Mouse (Mus musculus) spleen, postnatal 36 days (tissue): ENCODE results near the gene Dpp3.
"Not testable (repeated sequence)": the region's sequence is repeated elsewhere in the genome, so short reads cannot be mapped to it uniquely, and the experiment has no call there.

Source experiments
- DNase-seq, 2 experiments: peaks; one replicate each; pipeline ENCODE4 v3.0.0; 2022; ENCODE audit warnings: low spot score in 2 of 2, mixed read lengths in 1 of 2

The Dpp3 gene

DNA sequence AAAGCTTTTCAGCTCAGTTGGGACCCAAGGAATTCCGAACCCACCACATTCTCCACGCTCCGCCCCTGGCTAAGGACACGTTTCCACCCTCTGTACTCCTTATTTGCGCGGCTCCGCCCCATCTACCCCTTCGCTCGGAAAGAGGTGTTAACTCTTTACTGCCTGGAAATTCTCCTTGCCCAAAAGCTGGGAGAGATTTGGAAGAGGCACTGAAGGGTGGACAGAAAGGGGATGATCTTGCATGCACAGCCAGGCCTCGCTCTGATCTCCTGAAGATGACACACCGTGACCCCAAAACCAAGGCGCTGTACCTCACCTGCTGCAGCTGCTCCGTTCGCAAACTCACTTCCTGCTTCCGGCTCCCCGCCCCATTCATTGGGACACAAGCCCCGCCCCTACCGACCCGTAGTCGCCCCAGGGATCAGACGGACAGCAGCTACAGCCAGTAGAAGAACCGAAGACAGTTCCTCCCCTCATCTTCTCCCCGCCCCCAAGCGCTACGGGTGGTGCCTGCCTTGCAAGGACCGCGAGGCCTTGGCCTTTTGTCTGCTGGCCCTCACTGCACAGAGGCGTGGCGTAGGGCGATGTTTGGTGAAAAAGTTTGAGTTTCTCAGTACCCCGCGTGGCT, at the start of gene Dpp3:
Dpp3 (minus strand) TSS at position 384 of the 628 bp plus-strand sequence.
- peak; percentile 98 for DNase-seq

GRCm38 (mm10) chr19:4968236-4968635, 40.1 kb upstream of the Dpp3 start:
- no peak for DNase-seq

- peak; percentile 86 to 89 for DNase-seq
Observed at GRCm38 (mm10) chr19:4961928-4962601, 34.0 kb upstream of the Dpp3 start, which contains the start of gene Mrpl11. Mrpl11 (plus strand) TSS chr19:4962147.

- DNase-seq, result not testable (repeated sequence)
Observed at GRCm38 (mm10) chr19:4948641-4949040, 20.6 kb upstream of the Dpp3 start.

GRCm38 (mm10) chr19:4945540-4945939, 17.5 kb upstream of the Dpp3 start:
- no peak for DNase-seq

GRCm38 (mm10) chr19:4943253-4943588, 15.1 kb upstream of the Dpp3 start:
- DNase-seq, result no peak

DNA sequence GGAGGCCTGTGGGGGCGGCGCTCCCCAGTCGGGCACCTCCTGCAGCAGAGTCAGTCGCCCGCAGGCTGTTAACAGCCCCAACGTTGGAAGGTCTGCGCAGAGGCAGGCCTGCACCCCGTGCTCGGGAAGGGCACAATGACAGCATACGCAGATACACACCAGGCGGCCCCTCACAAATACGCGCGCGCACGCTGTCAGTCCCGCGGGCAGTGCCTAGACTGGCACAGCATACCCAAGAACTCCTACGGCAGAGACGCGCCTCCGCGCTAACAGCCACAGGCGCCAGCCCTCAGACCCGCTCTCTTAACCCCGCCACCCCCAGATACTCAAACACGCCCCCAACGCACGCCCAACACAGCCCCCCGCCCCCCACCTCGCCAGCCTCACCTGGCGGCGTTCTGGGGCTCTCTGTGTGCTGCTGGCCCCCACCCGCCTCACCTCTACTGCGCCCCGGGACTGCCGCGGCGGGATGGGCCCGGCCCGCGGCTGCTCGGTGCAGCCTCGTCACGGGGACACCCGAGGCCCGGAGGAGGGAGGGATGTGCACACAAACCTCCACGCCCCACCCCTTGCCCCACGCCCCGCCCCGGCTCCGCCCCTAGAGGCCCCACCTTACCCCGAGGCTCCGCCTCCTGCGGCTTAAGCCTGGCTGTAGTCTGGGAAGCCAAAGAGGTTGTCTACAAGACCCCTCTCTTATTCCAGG, 14.6 kb upstream of the Dpp3 start, which contains the start of gene Peli3:
Peli3 (minus strand) TSS at position 577 of the 702 bp plus-strand sequence.
- peak; percentile 75 to 80 for DNase-seq

GRCm38 (mm10) chr19:4937444-4938310, 9.6 kb upstream of the Dpp3 start:
- no peak for DNase-seq

GRCm38 (mm10) chr19:4936896-4937295, 8.8 kb upstream of the Dpp3 start:
- no peak for DNase-seq

DNA sequence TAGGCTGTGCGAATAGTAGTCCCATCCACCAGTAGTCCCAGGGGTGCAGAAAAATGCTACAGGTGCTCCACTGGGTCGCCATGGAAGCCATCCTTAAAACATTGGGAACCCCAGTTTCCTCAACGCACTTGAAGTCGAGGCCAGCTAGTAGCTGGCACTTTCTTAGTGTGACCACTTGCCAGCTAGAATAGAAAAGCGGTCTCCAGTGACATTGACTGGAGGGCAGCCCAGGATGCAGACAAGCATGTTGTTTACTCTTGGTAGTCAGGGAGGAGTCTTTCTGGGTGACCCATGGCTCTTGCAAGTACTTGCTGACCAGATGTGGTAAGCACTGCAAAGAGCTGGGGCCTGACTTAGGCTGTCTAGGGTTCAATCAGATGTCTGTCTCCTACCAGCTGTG, 694 bp upstream of the Dpp3 start:
- DNase-seq, result no peak

DNA sequence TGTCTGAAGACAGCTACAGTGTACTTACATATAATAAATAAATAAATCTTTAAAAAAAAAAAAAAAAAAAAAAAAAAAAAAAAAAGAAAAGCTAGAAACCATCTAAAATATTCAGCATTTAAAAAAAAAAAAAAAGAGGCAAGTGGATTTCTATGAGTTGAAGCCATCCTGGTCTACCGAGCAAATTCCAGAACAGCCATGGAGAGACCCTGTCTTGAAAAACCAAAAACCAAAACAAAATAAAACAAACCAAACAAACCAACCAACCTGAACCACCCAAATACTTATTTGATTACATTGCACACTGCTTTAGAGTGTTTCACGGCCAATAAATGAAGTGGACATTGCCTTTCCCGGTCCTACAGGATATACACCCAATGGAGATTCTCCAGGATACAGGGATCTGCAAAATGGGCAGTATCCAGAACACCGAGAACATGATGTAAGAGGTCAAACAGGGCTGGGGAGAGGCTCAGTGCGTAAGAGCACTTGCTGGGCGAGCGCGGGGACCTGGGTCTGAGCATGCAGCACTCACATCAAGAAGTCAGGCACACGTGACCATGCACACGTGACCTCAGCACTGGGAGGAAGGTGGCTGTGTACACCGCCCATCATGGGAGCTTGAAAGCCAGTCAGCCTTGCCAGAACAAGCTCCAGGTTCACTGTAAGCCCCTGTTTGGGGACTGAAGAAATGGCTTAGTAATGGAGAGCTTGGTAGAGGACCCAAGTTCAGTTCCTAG, 2.8 kb downstream of the Dpp3 start:
- DNase-seq, result no peak

- no peak for DNase-seq
Observed at GRCm38 (mm10) chr19:4919652-4920051, 8.4 kb downstream of the Dpp3 start.

GRCm38 (mm10) chr19:4916827-4917226, 11.3 kb downstream of the Dpp3 start:
- DNase-seq, result no peak

- DNase-seq, result no peak
Observed at GRCm38 (mm10) chr19:4915924-4916603, 12.0 kb downstream of the Dpp3 start.

- DNase-seq, result no peak
Observed at GRCm38 (mm10) chr19:4909376-4909775, 18.7 kb downstream of the Dpp3 start.

GRCm38 (mm10) chr19:4908107-4908506, 20.0 kb downstream of the Dpp3 start:
- peak in 1 of 2 experiments; percentile 16 for DNase-seq

- peak; percentile 52 to 68 for DNase-seq
Observed at GRCm38 (mm10) chr19:4905979-4906794, 21.9 kb downstream of the Dpp3 start, which contains the start of gene Bbs1. Bbs1 (minus strand) TSS chr19:4906628.

DNA sequence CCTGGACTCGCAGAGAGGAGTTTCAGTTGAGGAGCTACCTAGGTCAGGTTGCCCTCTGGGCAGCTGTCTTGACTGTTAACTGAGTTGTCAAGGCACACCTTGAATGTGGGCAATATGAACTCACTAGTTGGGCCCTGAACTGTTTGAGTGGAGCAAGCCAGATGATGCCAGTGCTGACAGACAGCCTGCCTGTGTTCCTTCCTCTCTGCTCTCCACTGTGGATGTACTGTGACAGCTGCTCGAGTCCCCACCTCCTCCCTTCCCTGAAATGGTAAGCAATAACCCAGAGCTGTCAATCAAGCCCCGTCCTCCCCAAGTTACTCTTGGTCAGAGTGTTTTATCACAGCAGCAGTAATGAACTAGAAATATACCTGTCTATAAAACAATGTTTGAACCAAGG, 28.2 kb downstream of the Dpp3 start:
- no peak for DNase-seq

- DNase-seq, result no peak
Observed at GRCm38 (mm10) chr19:4898972-4899371, 29.1 kb downstream of the Dpp3 start.
